Mouse (Mus musculus) adipocyte (in vitro differentiated cells): ENCODE data around the gene Btbd35f7.
"Not testable (repeated sequence)": the region's sequence is repeated elsewhere in the genome, so short reads cannot be mapped to it uniquely, and the experiment has no call there.

Experiments
- DNase-seq: peaks from one replicate; pipeline ENCODE4 v3.0.0-alpha.2; 2016; ENCODE audit warnings: low spot score

The Btbd35f7 gene

DNA sequence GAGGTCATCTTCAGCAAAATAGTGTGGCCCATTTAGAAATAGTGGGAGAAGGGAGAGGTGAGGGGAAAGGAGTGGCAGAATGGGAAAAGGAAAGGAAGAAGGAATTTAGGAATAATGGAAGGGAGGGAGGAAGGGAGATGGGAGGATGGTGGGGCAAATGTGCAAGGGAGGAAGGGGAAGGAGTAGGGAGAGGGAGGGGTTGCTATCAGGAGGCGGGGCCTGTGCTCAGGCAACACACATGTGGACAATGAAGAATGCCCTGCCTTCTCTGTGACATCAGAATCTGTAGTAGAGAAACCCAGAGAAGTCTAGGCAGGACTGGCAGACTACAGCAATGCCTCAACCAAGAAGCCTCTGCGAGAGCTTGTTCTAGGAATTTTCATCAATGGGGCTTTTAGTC lies at the start of gene Btbd35f7:
Gene Btbd35f7 (plus strand): TSS at position 301 of the 400 bp plus-strand sequence.
- not testable (repeated sequence) for DNase-seq
